Mouse (Mus musculus) kidney, adult 2 months (tissue): ENCODE data around the gene AI467606.

Source experiments
- CTCF ChIP-seq: fragments of 200-500 bp; conservative IDR thresholded peaks from 2 replicates; pipeline ENCODE4 v1.5.1; 2011; ENCODE audit warnings: low read depth, mild to moderate bottlenecking, control low read depth, low read length, moderate library complexity, mixed read lengths; ENCODE audit not compliant: insufficient read depth, insufficient read length
- POLR2A ChIP-seq: fragments of 200-500 bp; IDR thresholded peaks from one replicate; pipeline ENCODE4 v1.6.1; 2011; ENCODE audit warnings: low read depth, low read length, control low read depth

GRCm38 (mm10) chr7:127134821-127135447 lies 43.8 kb downstream of the AI467606 start:
- TF ChIP-seq POLR2A = no peak
- no peak for TF ChIP-seq CTCF
